ENCODE assay signal across 26 mouse cellular contexts in genomic region chr5:125349391-125349790, GRCm38 (mm10). TPM values are rescaled to one million over a fixed set of nuclear protein-coding genes. Genes with fewer than 3 reads are reported as not detected.
A peak's percentile ranks its signal among the peaks of the same experiment; 100 is the strongest.
DNase-seq lines count a peak whose midpoint lies in the region; ATAC-seq and TF ChIP-seq lines count a peak whose summit lies in the region.
"Had no signal": no experiment of that assay in that cellular context is flagged by ENCODE, and none has a peak within 500 bp of the region (broad histone marks: within the 10 kb centered on the region; RNA-seq: fewer than 3 reads in every experiment).

No protein-coding gene starts in this region.

- H3K27me3 ChIP-seq in megakaryocyte, embryonic 14.5 days (replicated peaks): peaks cover 13% of the 10 kb centered on the region
- H3K27me3 ChIP-seq: embryonic facial prominence, embryonic 13.5 days; embryonic facial prominence, embryonic 15.5 days had no signal

- peak overlapping the region; percentile 4 for H3K4me3 ChIP-seq in megakaryocyte, embryonic 14.5 days (replicated peaks)
- no peak overlapping the region for H3K4me3 ChIP-seq in cortical plate, adult 2 months (ENCODE audit: insufficient read depth, low read length)
- H3K4me3 ChIP-seq: embryonic facial prominence, embryonic 13.5 days; embryonic facial prominence, embryonic 15.5 days; erythroblast, embryonic 14.5 days; forebrain, embryonic 10.5 days; forebrain, embryonic 12.5 days had no signal

- H3K36me3 ChIP-seq in megakaryocyte, embryonic 14.5 days (replicated peaks; ENCODE audit: low read length): peaks cover 3% of the 10 kb centered on the region
- H3K36me3 ChIP-seq: embryonic facial prominence, embryonic 13.5 days; embryonic facial prominence, embryonic 15.5 days; forebrain, embryonic 10.5 days; forebrain, embryonic 12.5 days; G1E had no signal

- H3K27ac ChIP-seq in cortical plate, adult 2 months (ENCODE audit: insufficient read depth, low read length): peak overlapping the region; percentile 15; the same call in 1 of the 2 replicates
- H3K27ac ChIP-seq: embryonic facial prominence, embryonic 13.5 days; embryonic facial prominence, embryonic 15.5 days; forebrain, embryonic 10.5 days; forebrain, embryonic 12.5 days had no signal

- H3K9me3 ChIP-seq in megakaryocyte, embryonic 14.5 days: peaks cover 17% of the 10 kb centered on the region
- H3K9me3 ChIP-seq: embryonic facial prominence, embryonic 15.5 days; forebrain, embryonic 12.5 days had no signal

- no peak for TF ChIP-seq CTCF in cortical plate, adult 2 months (IDR thresholded peaks at IDR 0.05; ENCODE audit: extremely low read depth, insufficient read depth, low read length)

- DNase-seq in retina, postnatal 1 day: peak; percentile 98
- DNase-seq in heart, adult 11 months: no peak
- DNase-seq in ovary, postnatal 36 days (ENCODE audit: low spot score): no peak
- DNase-seq: adrenal gland, adult 2 months; adrenal gland, postnatal 10 days; adrenal gland, postnatal 25 days; B cell, adult 2 months; cerebellum, adult 11-12 months; cerebellum, adult 2 months; cerebellum, adult 9-10 months; cerebellum, postnatal 10 days; cerebellum, postnatal 25 days; embryo, embryonic 11 days had no signal

- no peak for ATAC-seq in megakaryocyte, adult 5-6 weeks (ENCODE audit: poor library complexity, severe bottlenecking)
- ATAC-seq: CD4-positive, CD25-positive, alpha-beta regulatory T cell, adult 4 months; forebrain, embryonic 14.5 days; forebrain, embryonic 16.5 days had no signal

- TF ChIP-seq POLR2A in cortical plate, adult 2 months (IDR thresholded peaks at IDR 0.05; ENCODE audit: extremely low read depth, insufficient read depth, low read length): no peak

- H3K4me1 ChIP-seq in megakaryocyte, embryonic 14.5 days: peaks cover 76% of the 10 kb centered on the region
- H3K4me1 ChIP-seq in cortical plate, adult 2 months (ENCODE audit: control insufficient read depth, insufficient read depth, low read length): no peaks in the 10 kb centered on the region; the same call in 1 of the 2 replicates
- H3K4me1 ChIP-seq: embryonic facial prominence, embryonic 13.5 days; embryonic facial prominence, embryonic 15.5 days; forebrain, embryonic 12.5 days had no signal

RNA-seq across cellular contexts. Expression of gene Scarb1, which starts 8.5 kb away (rescaled TPM):
- polyA plus RNA-seq in megakaryocyte, embryonic 14.5 days (2012; ENCODE audit: insufficient read depth, low replicate concordance): 138 and 186 TPM in 2 replicates
- 88.7 and 92.9 TPM in 2 replicates for total RNA-seq in megakaryocyte, adult 5-6 weeks (2015)
- 86.3 and 88.2 TPM in 2 replicates for total RNA-seq in megakaryocyte, adult 5-6 weeks (2017)
- polyA plus RNA-seq in cortical plate, adult 2 months (2012; rRNA removed): 32.6 and 33.8 TPM in 2 replicates

RNA-seq across cellular contexts. Expression of gene Gm10382, which starts 39.7 kb away (rescaled TPM):
- 0.53 and 1.9 TPM in 2 replicates for polyA plus RNA-seq in megakaryocyte, embryonic 14.5 days (2012; ENCODE audit: insufficient read depth, low replicate concordance)
- total RNA-seq in megakaryocyte, adult 5-6 weeks (2015): not detected in 2 replicates
- 0.11 TPM in 1 of 2 replicates, not detected in the other for total RNA-seq in megakaryocyte, adult 5-6 weeks (2017)
- polyA plus RNA-seq in cortical plate, adult 2 months (2012; rRNA removed): 0.21 and 0.36 TPM in 2 replicates
- total RNA-seq: adrenal gland, postnatal 25 days; G1E had no signal
- polyA plus RNA-seq: embryonic facial prominence, embryonic 11.5 days had no signal

RNA-seq across cellular contexts. Expression of gene Ubc, which starts 40.6 kb away (rescaled TPM):
- polyA plus RNA-seq in megakaryocyte, embryonic 14.5 days (2012; ENCODE audit: insufficient read depth, low replicate concordance): 71.3 and 127 TPM in 2 replicates
- total RNA-seq in megakaryocyte, adult 5-6 weeks (2015): 260 and 265 TPM in 2 replicates
- 355 and 414 TPM in 2 replicates for total RNA-seq in megakaryocyte, adult 5-6 weeks (2017)
- polyA plus RNA-seq in cortical plate, adult 2 months (2012; rRNA removed): 769 and 804 TPM in 2 replicates
